Mouse (Mus musculus) lung, embryonic 16.5 days (tissue): Measurements from ENCODE around the gene Hoxd10. TPM values are rescaled to one million over a fixed set of nuclear protein-coding genes. Genes with fewer than 3 reads are reported as not detected.

ENCODE experiments used
- ATAC-seq: fragments of 200-750 bp; cut with Nextera tagmentation; 2 replicates; pipeline ENCODE4 v1.8.0; 2017; ENCODE audit warnings: low read depth, mild to moderate bottlenecking, moderate library complexity
- H3K27ac ChIP-seq: fragments of 300-500 bp; sonication (generic); 2 replicates; pipeline ENCODE4 v1.5.1; 2014; ENCODE audit warnings: mild to moderate bottlenecking, control low read depth, low read length
- H3K27me3 ChIP-seq: fragments of 300-500 bp; sonication (generic); 2 replicates; pipeline ENCODE4 v1.6.1; 2014; ENCODE audit warnings: low read depth, low read length, mixed read lengths; ENCODE audit not compliant: control insufficient read depth, insufficient read depth
- H3K36me3 ChIP-seq: fragments of 300-500 bp; sonication (generic); 2 replicates; pipeline ENCODE4 v1.6.1; 2014; ENCODE audit warnings: low read length; ENCODE audit not compliant: control insufficient read depth, insufficient read depth
- H3K4me1 ChIP-seq: fragments of 300-500 bp; sonication (generic); replicated peaks from 2 replicates; pipeline ENCODE4 v1.6.1; 2014; ENCODE audit warnings: low read length, mixed read lengths; ENCODE audit not compliant: control insufficient read depth, insufficient read depth
- H3K4me2 ChIP-seq: fragments of 300-500 bp; sonication (generic); 2 replicates; pipeline ENCODE4 v1.6.1; 2014; ENCODE audit warnings: low read depth, low read length, control low read depth
- H3K4me3 ChIP-seq: fragments of 300-500 bp; sonication (generic); 2 replicates; pipeline ENCODE4 v1.5.1; 2014; ENCODE audit warnings: mild to moderate bottlenecking, low read length, control low read depth
- H3K9ac ChIP-seq: fragments of 300-500 bp; sonication (generic); 2 replicates; pipeline ENCODE4 v1.6.1; 2014; ENCODE audit warnings: low read length, control low read depth
- H3K9me3 ChIP-seq: fragments of 300-500 bp; sonication (generic); 2 replicates; pipeline ENCODE4 v1.6.1; 2016; ENCODE audit warnings: low read length; ENCODE audit not compliant: control insufficient read depth
- WGBS: fragments of 180-500 bp; shearing (Covaris S2); extraction: QIAGEN DNeasy Blood & Tissue Kit; methylation state at CpG from one replicate; pipeline ENCODE4 v1.1.7; 2014; 5-methylcytosine and 5-hydroxymethylcytosine counted together
- polyA plus RNA-seq: library from polyadenylated mRNA; unstranded; fragments of >200 nt; fragmentation: Nextera tagmentation; extraction: Ambion mirVana; gene quantifications from 2 replicates; pipeline ENCODE4 v1.2.1, GENCODE M21; 2015

The Hoxd10 gene
- polyA plus RNA-seq, 1 experiment from 2014 or later, result 0.19 TPM

GRCm38 (mm10) chr2:74671847-74672246 lies 19.9 kb upstream of the Hoxd10 start:
- Histone ChIP-seq H3K9ac (no peak overlapping the region), H3K36me3 (no peaks in the 10 kb centered on the region), H3K4me2 (no peak overlapping the region), H3K27ac (no peak overlapping the region), H3K9me3 (no peaks in the 10 kb centered on the region), H3K4me1 (peaks cover 8% of the 10 kb centered on the region; the same call in 1 of the 2 replicates), H3K4me3 (no peak overlapping the region), H3K27me3 (peaks cover 95% of the 10 kb centered on the region)
- WGBS, result 18% methylated on average over 5 of the region's 5 CpGs
- ATAC-seq, result no peak

GRCm38 (mm10) chr2:74672481-74673362 lies 19.0 kb upstream of the Hoxd10 start:
- Histone ChIP-seq H3K4me1 (peaks cover 8% of the 10 kb centered on the region; the same call in 1 of the 2 replicates), H3K9ac (no peak overlapping the region), H3K27me3 (peaks cover 96% of the 10 kb centered on the region), H3K36me3 (no peaks in the 10 kb centered on the region), H3K4me2 (peak overlapping the region; percentile 45), H3K9me3 (no peaks in the 10 kb centered on the region), H3K4me3 (peak overlapping the region; percentile 32), H3K27ac (no peak overlapping the region)
- ATAC-seq, result peak; percentile 61
- WGBS, result 7% methylated on average over 40 of the region's 40 CpGs

GRCm38 (mm10) chr2:74673835-74674425 lies 17.8 kb upstream of the Hoxd10 start:
- no peaks in the 10 kb centered on the region for H3K36me3 ChIP-seq
- no peak for ATAC-seq
- H3K27me3 ChIP-seq, result peaks cover 95% of the 10 kb centered on the region
- 2% methylated on average over 24 of the region's 24 CpGs for WGBS
- no peak overlapping the region for H3K4me3 ChIP-seq
- H3K9me3 ChIP-seq, result no peaks in the 10 kb centered on the region
- no peak overlapping the region for H3K9ac ChIP-seq
- H3K4me1 ChIP-seq, result no peaks in the 10 kb centered on the region
- H3K4me2 ChIP-seq, result no peak overlapping the region
- H3K27ac ChIP-seq, result no peak overlapping the region

GRCm38 (mm10) chr2:74674881-74675665 lies 16.7 kb upstream of the Hoxd10 start, which contains the start of gene Hoxd12:
Hoxd12 (plus strand) TSS chr2:74675013.
- Histone ChIP-seq H3K9me3 (no peaks in the 10 kb centered on the region), H3K27ac (no peak within 1 kb of the TSS), H3K4me1 (no peaks in the 10 kb centered on the region), H3K4me2 (no peak within 1 kb of the TSS), H3K36me3 (no peaks in the 10 kb centered on the region), H3K4me3 (no peak within 1 kb of the TSS), H3K9ac (no peak within 1 kb of the TSS), H3K27me3 (peaks cover 97% of the 10 kb centered on the region)
- ATAC-seq, result no peak
- WGBS, result 2% methylated on average over 47 of the region's 47 CpGs

- WGBS, result 4% methylated on average over 24 of the region's 24 CpGs
- no peak overlapping the region for H3K9ac ChIP-seq
- H3K27me3 ChIP-seq, result peaks cover 99% of the 10 kb centered on the region
- H3K36me3 ChIP-seq, result no peaks in the 10 kb centered on the region
- H3K27ac ChIP-seq, result no peak overlapping the region
- no peaks in the 10 kb centered on the region for H3K9me3 ChIP-seq
- no peak overlapping the region for H3K4me2 ChIP-seq
- H3K4me3 ChIP-seq, result no peak overlapping the region
- ATAC-seq, result no peak
- no peaks in the 10 kb centered on the region for H3K4me1 ChIP-seq
Measured at GRCm38 (mm10) chr2:74675666-74676282, 15.9 kb upstream of the Hoxd10 start.

GRCm38 (mm10) chr2:74676376-74677052 lies 15.2 kb upstream of the Hoxd10 start:
- 4% methylated on average over 9 of the region's 9 CpGs for WGBS
- no peak overlapping the region for H3K9ac ChIP-seq
- no peaks in the 10 kb centered on the region for H3K9me3 ChIP-seq
- H3K4me1 ChIP-seq, result no peaks in the 10 kb centered on the region
- no peak for ATAC-seq
- H3K4me3 ChIP-seq, result no peak overlapping the region
- peaks cover 99% of the 10 kb centered on the region for H3K27me3 ChIP-seq
- H3K4me2 ChIP-seq, result no peak overlapping the region
- H3K36me3 ChIP-seq, result no peaks in the 10 kb centered on the region
- no peak overlapping the region for H3K27ac ChIP-seq

- Histone ChIP-seq H3K36me3 (no peaks in the 10 kb centered on the region), H3K4me3 (no peak overlapping the region), H3K4me2 (no peak overlapping the region), H3K27ac (no peak overlapping the region), H3K9me3 (no peaks in the 10 kb centered on the region), H3K4me1 (peaks cover 4% of the 10 kb centered on the region; the same call in 1 of the 2 replicates), H3K27me3 (peaks cover 99% of the 10 kb centered on the region), H3K9ac (no peak overlapping the region)
- no peak for ATAC-seq
- 23% methylated on average over 2 of the region's 2 CpGs for WGBS
Measured at GRCm38 (mm10) chr2:74677106-74677505, 14.6 kb upstream of the Hoxd10 start.

GRCm38 (mm10) chr2:74678891-74679595 lies 12.7 kb upstream of the Hoxd10 start, which contains the start of gene Hoxd11:
Hoxd11 (plus strand) TSS chr2:74679557.
- WGBS, result 2% methylated on average over 15 of the region's 15 CpGs
- H3K36me3 ChIP-seq, result no peaks in the 10 kb centered on the region
- H3K4me1 ChIP-seq, result peaks cover 10% of the 10 kb centered on the region; the same call in 1 of the 2 replicates
- peaks cover 99% of the 10 kb centered on the region for H3K27me3 ChIP-seq
- H3K27ac ChIP-seq, result no peak within 1 kb of the TSS
- H3K4me3 ChIP-seq, result no peak within 1 kb of the TSS
- no peak within 1 kb of the TSS for H3K9ac ChIP-seq
- H3K4me2 ChIP-seq, result no peak within 1 kb of the TSS
- no peak for ATAC-seq
- no peaks in the 10 kb centered on the region for H3K9me3 ChIP-seq
